Mouse (Mus musculus) kidney, postnatal 4 days (tissue): Measurements from ENCODE around the gene Olfr143.

Experiments
- DNase-seq, 2 experiments: peaks; one replicate each; pipeline ENCODE4 v3.0.0; 2021; ENCODE audit warnings: mixed read lengths in 2 of 2

Gene Olfr143

GRCm38 (mm10) chr9:38252474-38252873, at the start of gene Olfr143:
Gene Olfr143, plus strand, starts transcription at chr9:38252774.
- DNase-seq: no peak

- no peak for DNase-seq
These were observed 44.5 kb upstream of the Olfr143 start, which contains the start of gene Olfr893 for GRCm38 (mm10) chr9:38208065-38208464. Gene Olfr893, plus strand, starts transcription at chr9:38208365.

- DNase-seq: no peak
These were observed 34.8 kb upstream of the Olfr143 start, which contains the start of gene Olfr894 for GRCm38 (mm10) chr9:38217755-38218154. Gene Olfr894, plus strand, starts transcription at chr9:38218055.

- no peak for DNase-seq
These were observed 15.0 kb downstream of the Olfr143 start, which contains the start of gene Olfr895 for GRCm38 (mm10) chr9:38267551-38267950. Gene Olfr895, plus strand, starts transcription at chr9:38267851.

GRCm38 (mm10) chr9:38290807-38291206, 38.2 kb downstream of the Olfr143 start, which contains the start of gene Olfr896-ps1:
Gene Olfr896-ps1, plus strand, starts transcription at chr9:38291107.
- no peak for DNase-seq
